Mouse (Mus musculus): ENCODE measurements around the gene Slc35e1. TPM values are rescaled to one million over a fixed set of nuclear protein-coding genes. Genes with fewer than 3 reads are reported as not detected.

Slc35e1 gene
- total RNA-seq (2023): 61.8 TPM

DNA sequence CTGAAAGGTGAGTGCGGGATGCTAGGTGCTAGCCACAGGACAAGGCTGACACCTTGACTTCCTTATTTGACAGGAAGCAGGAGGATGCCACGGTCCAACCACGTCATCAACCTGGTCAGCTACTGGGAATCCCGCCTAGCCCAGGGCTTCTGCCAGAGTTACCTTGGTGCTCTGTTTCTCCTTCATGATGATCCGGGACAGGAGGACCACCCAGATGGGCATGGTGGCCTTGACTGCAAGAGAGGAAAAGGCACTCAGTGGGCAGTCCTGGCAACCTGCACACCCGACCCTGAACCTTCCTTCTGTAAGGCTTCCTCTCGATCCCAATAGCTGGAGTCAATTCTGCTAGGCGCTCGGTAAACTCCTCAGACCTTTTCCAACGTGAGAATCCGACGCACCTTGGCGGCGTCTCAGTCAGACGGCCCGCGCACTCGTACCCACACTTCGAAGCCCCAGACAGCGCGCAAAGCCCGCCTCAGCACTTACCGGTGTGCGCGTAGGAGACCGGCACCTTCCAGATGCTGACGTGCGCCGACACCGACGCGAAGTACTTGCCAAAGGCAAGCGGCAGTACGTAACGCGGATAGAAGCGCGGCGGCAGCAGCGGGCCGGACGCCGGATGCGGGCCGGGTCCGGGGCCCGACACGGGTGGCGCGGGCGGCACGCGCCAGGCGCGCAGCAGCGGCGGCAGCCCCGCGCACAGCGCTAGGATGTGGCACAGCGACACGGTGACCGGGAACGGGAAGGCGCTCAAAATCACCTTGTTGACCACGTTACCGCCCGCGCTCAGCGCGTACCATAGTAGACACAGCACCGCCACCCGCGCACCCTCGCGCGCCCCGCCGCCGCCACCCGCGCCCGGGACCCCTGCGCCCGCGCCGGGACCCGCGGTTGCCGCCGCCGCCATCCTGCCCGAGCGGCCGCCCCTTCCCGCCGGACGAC, at the start of gene Slc35e1:
Gene Slc35e1, minus strand, starts transcription at position 935 of the 942 bp plus-strand sequence.

DNA sequence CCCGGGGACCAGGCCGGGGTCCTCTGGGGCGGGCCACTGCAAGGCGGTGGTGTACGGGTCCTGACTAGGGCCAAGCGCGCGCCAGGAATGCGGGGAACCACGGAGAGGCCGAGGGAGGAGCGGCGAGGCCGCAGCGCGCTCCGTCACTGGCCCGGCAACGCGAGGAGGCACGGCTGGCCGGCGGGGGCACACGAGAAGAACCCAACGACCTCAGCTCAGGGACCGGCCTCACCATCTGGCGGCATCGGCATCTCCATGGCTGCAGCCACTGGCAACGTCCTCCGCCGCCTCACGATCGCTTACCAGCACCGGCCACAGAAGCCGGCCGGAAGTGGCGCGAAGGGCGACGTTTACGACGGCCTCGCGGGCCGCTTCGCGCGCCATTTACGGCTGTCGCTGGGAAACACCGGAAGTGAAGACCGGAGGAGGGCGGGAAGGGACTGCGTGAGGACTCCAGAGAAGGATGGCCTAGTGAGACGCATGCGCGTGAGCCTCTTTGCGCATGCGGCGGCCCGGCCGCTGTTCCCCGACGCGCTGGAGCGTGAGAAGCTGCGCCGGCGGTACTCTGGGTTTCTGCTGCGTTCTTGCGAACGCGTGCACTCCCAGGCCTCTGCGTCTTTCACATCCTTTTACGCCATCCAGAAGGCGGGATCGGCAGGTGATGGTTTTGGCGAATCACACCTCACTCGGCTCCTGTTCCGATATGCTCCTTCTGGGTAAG, 17.4 kb downstream of the Slc35e1 start, which contains the start of gene Cherp:
Gene Cherp, minus strand, starts transcription at position 401 of the 721 bp plus-strand sequence.

DNA sequence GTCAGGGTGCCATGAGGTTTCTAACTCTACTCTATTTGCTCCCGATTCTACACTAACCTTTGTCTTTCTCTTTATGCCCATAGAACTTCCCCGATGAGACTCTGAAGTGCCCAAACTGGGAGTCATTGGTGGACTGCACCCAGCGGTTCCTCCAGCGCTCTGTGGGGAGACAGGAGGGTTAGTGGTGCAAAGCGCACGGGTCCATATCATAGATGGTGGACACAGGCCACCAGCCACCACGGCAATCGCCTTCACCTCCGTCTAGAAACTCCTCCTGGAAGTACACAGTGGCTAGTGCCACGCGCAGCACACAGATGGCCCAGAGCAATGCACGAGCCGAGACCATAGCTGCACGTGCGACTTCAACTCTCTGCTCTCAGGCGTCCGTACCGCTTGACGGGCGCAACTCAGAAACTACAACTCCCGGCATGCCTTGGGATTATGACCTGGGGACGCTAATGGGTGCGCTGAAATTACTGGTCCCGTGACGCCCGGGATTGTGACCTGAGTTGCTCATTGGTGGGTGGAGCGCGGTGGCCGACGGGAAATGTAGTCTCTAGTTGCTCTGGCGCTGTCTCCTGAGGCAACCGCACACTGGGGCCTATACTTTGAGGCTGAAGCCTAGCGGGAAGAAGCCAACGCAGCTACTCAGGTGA, 48.9 kb downstream of the Slc35e1 start, which contains the start of the genes Calr3 and 1700030K09Rik:
Gene Calr3, minus strand, starts transcription at position 533 of the 656 bp plus-strand sequence.
Gene 1700030K09Rik, plus strand, starts transcription at position 543 of the 656 bp plus-strand sequence.

Other genes with a start within 250 kb of the Slc35e1 start
- gene Gm10282, start 187.4 kb downstream of the Slc35e1 start, total RNA-seq (2023): 8.9 TPM
- 1,951 TPM for gene Klf2, start 173.6 kb downstream of the Slc35e1 start, total RNA-seq (2023)
- 100 TPM for gene Eps15l1, start 71.2 kb downstream of the Slc35e1 start, total RNA-seq (2023)
- gene Calr3, start 48.7 kb downstream of the Slc35e1 start, total RNA-seq (2023): not detected
- gene 1700030K09Rik, start 48.7 kb downstream of the Slc35e1 start, total RNA-seq (2023): 3.5 TPM
- 90.7 TPM for gene Cherp, start 17.4 kb downstream of the Slc35e1 start, total RNA-seq (2023)
- gene Med26, start 55.7 kb upstream of the Slc35e1 start, total RNA-seq (2023): 19.0 TPM
- gene Smim7, start 78.5 kb upstream of the Slc35e1 start, total RNA-seq (2023): 131 TPM
- gene Tmem38a, start 79.4 kb upstream of the Slc35e1 start, total RNA-seq (2023): 2.2 TPM
- not detected for gene Nwd1, start 154.1 kb upstream of the Slc35e1 start, total RNA-seq (2023)
- 120 TPM for gene Sin3b, start 230.7 kb upstream of the Slc35e1 start, total RNA-seq (2023)